Mouse (Mus musculus) embryo, embryonic 11 days (tissue): Measurements from ENCODE around the gene Taar5.

Experiments
- DNase-seq: peaks from one replicate; pipeline ENCODE4 v3.0.0-alpha.2; 2015

The Taar5 gene

GRCm38 (mm10) chr10:23970656-23971165 lies at the start of gene Taar5:
TSS of gene Taar5 (plus strand) at chr10:23970706.
- DNase-seq, result no peak

- no peak for DNase-seq
Observed at GRCm38 (mm10) chr10:23922468-23922867, 48.0 kb upstream of the Taar5 start.

GRCm38 (mm10) chr10:23923941-23924340 lies 46.6 kb upstream of the Taar5 start:
- DNase-seq, result no peak

DNA sequence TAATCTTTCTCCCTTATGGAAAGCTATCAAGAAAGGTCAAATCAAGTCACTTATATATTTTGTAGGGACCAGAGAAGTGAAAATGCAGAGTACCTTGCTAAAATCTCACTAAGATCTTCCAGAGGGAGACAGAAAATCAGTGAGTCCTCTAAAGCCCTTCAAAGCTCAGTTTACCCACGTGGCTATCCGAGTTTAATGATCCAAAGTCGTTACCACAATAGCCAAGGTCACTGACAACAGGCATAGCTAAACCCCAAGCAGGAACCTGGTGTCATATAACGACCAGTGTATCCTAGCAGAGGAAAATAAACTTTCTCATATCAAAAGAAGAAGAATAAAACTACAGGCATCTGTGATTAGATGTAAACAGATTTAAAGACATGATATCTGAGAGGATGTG lies 32.9 kb upstream of the Taar5 start:
- DNase-seq, result no peak

DNA sequence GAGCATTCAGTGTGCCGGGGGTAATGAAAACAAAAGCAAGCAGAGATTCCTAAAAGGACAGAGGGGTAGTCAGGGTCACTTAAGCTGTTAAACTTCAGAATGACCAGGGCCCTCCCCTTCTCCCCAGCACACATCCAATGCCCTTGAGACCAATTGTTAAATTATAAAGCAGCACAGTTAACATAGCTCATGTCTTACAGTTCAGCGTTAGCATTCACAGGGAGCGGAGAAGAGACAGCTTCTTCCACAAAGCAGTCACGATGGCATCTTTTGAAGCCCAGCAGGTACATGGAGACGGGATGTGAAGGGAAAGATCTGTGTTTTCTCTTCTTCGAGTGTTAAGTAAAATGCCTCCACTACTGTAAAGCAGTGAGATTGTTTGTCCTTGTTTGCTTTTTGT lies 32.2 kb upstream of the Taar5 start, which contains the start of gene Taar2:
TSS of gene Taar2 (plus strand) at position 261 of the 400 bp plus-strand sequence.
- no peak for DNase-seq

- no peak for DNase-seq
Observed at GRCm38 (mm10) chr10:23942465-23942864, 28.0 kb upstream of the Taar5 start.

DNA sequence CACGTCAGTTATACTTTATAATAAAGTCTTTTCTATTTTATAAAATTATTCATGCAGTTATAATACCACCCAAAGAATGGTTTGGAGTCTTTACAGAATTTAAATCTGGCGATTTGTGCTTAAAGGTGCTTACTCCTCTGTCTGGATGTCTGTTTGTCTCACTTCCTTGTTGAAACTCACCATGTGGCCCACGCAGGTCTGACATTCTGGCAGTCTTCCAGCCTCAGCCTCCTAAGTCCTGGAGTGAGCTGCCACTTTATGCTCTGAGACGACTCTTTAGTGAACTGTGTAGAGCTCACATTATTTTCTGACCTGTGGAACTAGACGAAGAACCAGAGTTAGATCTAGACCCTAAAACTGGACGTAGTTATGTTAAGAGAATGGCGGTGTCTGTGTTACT lies 22.5 kb upstream of the Taar5 start:
- DNase-seq, result no peak

DNA sequence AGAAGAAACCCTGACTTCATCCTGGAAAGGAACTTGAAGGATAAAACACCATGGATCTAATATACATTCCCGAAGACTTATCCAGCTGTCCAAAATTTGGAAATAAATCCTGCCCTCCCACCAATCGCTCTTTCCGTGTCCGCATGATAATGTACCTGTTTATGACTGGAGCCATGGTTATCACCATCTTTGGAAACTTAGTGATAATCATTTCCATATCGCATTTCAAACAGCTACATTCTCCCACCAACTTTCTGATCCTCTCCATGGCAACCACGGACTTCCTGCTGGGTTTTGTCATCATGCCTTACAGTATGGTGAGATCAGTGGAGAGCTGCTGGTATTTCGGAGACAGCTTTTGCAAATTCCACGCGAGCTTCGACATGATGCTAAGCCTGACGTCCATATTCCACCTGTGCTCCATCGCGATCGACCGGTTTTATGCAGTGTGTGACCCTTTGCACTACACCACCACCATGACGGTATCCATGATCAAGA lies 20.9 kb upstream of the Taar5 start, which contains the start of gene Taar3:
TSS of gene Taar3 (plus strand) at position 51 of the 498 bp plus-strand sequence.
- DNase-seq, result no peak

- no peak for DNase-seq
Observed at GRCm38 (mm10) chr10:23951714-23952113, 18.8 kb upstream of the Taar5 start.

DNA sequence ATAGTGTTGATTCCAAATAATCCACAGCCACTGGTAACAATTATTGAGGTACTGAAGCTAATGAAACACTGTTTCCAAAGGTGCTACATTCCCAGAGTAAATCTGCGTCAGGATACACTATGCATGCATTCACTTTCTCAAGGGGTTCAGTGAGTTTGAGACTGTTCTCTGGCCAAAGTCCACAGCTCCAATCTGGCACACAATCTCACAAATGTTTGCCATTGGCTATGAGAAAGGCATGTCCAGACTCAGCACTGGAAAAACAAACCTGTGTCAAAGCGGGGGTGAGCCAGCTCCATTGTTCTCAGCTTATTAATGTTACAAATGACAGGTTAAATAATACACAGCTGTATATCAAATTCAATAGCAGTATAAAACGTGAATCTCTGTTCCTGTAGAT lies 11.4 kb upstream of the Taar5 start:
- DNase-seq, result no peak

- no peak for DNase-seq
Observed at GRCm38 (mm10) chr10:23960444-23960915, 10.0 kb upstream of the Taar5 start, which contains the start of gene Taar4. TSS of gene Taar4 (plus strand) at chr10:23960494.

DNA sequence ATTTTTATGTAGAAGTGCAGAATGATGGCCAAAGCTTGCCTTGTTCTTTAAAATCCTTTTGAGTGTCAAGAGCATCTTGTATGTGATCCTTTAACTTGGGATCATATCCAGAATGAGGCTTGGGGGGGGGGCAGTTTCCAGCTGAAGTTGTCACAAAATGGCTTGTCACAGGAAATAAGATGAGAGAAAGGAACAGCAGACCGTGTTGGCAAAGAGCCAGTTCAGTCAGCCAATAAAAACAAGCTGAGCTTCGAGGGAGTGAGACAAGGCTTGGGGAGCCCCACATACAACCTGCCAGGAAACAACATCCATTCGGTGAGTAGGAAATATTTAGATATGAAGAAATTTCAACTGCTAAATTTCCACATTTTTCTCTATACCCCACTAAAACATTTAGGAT lies 7.1 kb upstream of the Taar5 start:
- no peak for DNase-seq

DNA sequence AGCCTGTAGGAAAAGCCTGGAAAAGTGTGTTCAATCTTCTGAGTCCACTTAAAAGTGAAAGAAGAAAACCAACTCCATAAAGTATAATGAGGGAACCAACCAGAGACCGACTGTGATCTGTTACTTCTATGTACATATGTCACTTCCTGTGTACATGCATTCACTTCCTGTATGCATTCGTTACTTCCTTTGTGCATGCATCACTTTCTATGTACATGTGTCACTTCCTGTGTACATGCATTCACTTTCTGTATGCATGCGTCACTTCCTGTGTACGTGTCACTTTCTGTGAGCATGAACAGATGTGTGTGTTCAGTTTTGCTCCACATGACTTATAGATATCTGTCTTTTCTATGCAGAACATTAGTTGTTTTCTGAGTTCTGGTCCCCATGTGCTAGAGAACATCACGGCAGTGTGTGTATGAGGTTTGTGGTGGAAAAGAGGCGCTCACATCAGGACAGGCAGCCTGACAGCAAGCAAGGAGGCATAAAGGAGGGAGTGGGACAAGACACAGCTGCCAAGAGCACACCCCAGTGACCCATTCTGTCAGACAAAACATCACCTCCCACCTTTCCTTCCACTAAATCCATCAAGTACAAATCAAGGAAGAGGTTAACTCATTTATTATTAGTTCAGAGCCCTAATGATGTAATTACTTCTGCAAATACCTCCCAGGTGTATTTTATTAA lies 5.4 kb upstream of the Taar5 start:
- no peak for DNase-seq

GRCm38 (mm10) chr10:23971256-23971655 lies 750 bp downstream of the Taar5 start:
- no peak for DNase-seq

GRCm38 (mm10) chr10:23977958-23978357 lies 7.5 kb downstream of the Taar5 start:
- no peak for DNase-seq

- peak; percentile 87 for DNase-seq
Observed at GRCm38 (mm10) chr10:23978901-23979705, 8.6 kb downstream of the Taar5 start.

DNA sequence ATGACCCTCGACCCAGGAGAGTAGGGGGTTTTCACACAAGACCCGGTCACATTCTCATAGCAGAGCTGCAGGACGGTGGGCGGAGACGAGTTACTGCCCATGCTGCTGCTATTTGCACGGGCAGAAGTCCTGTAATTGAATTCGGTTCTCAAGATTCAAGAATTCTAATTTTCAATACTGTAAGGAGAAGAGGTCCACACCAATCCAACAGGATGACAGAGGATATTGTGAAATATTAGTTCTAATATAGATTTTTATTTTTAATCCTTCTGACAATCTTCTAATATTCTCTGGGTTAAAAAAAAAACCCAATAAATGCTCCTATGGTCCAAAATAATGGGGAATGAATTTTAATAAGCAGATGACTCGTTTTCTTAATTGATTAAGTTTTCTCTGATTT lies 15.0 kb downstream of the Taar5 start, which contains the start of gene Taar6:
TSS of gene Taar6 (minus strand) at position 101 of the 400 bp plus-strand sequence.
- no peak for DNase-seq

GRCm38 (mm10) chr10:23986419-23986818 lies 15.9 kb downstream of the Taar5 start:
- no peak for DNase-seq

GRCm38 (mm10) chr10:23993381-23993780 lies 22.9 kb downstream of the Taar5 start, which contains the start of gene Taar7a:
TSS of gene Taar7a (minus strand) at chr10:23993481.
- no peak for DNase-seq

DNA sequence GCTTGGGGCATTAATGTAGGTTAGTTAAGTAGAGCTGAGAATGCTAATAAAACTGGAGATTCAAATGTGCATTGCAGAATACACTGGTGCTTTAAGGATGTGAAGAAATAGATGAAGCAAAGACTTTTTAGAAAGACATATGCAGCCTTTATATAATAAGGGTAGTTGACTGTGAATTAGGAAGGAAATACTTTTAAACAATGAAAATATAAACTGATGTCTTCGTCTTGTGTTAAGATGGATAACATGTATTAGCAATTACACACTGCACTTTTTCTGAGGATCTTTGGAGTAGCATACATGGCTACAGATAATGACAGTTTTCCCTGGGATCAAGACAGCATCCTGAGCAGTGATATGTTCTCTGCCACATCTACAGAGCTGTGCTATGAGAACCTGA lies 29.1 kb downstream of the Taar5 start, which contains the start of gene Taar7b:
TSS of gene Taar7b (plus strand) at position 301 of the 400 bp plus-strand sequence.
- no peak for DNase-seq

DNA sequence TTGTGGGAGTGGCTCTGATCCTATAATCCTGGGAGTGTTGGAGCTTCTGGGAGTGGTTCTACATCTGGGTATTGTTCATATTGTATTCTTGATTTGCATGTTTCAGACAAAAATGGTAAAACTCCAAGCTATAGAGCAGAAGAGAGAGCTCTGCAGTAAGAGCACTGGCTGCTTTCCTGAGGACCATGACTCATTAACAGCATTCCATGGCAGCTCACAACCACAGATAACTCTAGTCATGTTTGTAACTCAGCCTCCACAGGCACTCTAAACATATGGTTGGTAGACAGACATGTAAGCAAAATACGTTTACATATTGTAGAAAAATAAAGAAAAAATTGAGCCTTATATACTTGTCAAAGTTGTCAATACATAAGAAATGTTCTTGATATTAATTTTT lies 35.9 kb downstream of the Taar5 start:
- no peak for DNase-seq

DNA sequence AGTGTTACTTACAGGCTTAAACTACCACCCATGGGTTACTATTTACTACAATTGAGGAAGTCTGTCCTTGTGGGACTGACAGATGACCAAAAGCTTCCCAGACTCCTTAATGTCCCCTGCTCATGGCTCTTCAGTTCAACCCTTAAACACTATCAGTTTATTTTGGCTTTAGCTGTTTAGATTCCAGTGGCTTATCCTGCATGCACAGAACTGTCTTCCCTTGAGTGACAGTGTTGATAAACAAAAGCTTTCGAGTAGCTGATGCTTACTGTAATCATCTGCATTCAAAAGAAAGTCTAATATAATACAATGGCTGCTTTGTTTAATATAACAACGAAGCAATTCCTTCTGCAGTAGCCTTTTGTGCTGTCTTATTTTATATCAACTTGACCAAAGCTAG lies 36.5 kb downstream of the Taar5 start:
- no peak for DNase-seq

GRCm38 (mm10) chr10:24008143-24008542 lies 37.6 kb downstream of the Taar5 start:
- no peak for DNase-seq
